Mouse (Mus musculus) right cerebral cortex, adult 2 months (tissue): ENCODE measurements at regions not wholly inside any gene's neighbourhood (a gene's known extent, or its start where the extent isn't known, plus 50 kb on each side); places are given as distances from the start of the nearest gene placed in this dataset.

ENCODE experiments used
- DNase-seq, 2 experiments: peaks; one replicate each; pipeline ENCODE4 v3.0.0; 2021 to 2022; ENCODE audit warnings: low spot score in 2 of 2

DNA sequence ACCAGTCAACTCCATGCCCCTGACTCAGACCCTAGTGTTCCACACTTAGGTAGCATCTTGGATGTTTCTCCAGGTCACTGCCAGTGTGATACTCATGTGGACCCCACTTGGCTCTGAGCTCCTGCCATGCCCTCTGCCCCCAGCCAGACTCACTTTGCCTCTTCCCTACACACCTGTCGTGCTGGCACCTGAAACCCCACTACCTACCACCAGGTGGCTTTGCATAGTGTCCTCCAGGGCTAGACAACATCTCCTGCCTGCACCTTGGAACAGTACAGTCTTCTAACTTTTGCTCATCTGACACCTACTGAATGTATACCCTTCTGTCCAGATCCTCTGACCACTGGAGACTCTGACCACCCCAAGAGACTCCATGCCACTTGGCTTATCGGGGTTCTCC lies 80.6 kb downstream of the Fam53a start:
- no peak for DNase-seq

DNA sequence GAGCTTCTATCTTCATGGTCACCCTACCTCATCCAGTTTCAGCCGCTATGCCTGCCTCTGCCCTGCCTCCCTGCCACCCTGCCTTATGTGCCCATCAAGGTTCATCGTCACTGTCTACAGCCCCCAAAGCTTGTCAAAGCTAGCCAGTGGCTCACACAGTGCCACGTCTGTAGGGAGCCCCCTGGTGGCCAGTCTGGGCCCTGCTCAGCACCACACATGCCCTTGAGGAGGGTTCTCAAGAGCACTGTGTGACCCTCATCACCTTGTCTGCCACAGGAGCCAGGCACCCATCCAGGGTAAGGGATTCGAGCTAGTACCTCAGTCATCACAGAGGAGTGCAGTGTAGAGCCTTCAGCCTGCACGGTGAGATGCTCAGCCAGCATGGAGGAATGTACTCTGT lies 86.1 kb downstream of the Fam53a start:
- peak; percentile 63 to 67 for DNase-seq

DNA sequence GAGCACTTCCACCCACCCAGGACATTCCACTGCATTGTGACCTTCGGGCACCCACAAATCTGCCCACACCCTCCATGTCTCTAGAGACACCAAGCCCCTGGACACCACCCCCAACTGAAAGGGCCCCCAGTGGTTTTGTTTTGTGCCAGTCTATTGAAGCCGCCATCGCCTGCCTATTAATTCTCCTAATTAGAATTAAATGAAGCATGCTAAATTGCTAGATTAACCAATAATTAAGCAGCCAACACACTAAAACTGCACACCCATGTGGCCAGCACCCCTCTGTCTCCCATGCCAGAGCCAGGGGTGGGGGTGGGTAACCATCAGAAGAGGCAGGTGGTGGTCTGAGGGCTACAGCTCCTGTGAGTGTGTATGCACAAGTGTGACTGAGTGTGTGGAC lies 86.8 kb downstream of the Fam53a start:
- no peak for DNase-seq

DNA sequence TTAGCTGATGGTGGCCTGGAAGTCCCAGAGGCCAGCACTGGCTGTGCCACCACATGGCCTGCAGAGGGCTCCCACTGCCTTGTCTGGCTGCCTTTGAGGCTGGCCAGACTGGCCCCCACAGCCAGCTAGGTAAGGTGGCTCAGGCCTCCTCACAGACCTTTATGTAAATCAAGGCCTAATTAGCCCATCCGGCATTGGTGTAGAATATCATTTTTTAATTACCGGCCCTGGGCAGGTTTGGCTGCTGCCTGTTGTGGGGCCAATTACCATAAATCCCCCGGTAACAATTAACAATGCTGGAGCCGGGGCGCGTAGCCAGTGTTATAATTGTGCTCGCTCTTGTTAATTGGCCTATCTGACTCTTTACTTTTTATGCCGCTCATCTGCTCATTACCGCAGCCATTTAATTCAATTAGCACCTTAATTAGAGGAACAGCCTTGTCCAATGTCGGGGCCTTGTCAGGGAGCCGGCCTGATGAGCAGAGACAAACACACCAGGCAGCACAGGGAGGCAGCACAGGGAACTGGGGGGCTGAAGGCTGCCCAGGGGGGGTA lies 87.4 kb downstream of the Fam53a start:
- DNase-seq = peak in 1 of 2 experiments; percentile 12

DNA sequence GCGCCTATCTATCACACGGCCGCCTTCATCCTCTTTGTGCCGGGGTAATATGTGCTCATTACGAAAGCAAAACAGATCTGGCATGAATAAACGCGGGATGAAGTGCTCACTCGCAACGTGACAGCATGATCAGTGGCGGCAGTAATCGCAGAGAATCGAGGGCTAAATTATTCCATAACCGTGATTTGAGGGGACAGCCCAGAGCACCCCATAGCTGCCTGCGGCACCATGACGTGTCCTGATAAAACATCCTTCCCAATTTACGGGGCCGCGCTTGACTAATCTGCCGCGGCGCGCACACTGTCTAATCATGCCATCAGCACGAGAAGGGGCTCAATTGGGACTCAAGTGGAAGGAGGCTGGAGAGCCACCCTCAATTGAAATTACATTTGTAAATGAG lies 89.2 kb downstream of the Fam53a start:
- DNase-seq = no peak

DNA sequence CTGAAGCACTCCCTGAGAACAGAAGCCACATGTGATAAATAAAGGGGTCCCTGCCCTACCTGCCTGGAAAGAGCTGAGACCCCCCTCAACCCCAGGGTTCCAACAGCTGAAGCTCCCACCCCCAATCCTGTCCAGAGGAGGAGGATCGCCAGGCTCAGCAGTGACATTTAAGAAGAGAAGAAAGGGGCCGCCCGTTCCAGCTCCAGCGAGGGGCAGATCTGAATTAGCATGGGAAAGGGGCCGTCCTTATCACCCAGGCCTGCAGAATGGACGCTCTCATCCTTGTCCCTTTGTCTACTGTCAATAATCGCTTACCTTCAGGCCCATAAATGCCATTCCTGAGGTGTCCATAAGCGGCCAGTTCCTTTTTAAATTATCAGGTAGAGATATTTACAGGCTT lies 92.0 kb downstream of the Fam53a start:
- DNase-seq = no peak

DNA sequence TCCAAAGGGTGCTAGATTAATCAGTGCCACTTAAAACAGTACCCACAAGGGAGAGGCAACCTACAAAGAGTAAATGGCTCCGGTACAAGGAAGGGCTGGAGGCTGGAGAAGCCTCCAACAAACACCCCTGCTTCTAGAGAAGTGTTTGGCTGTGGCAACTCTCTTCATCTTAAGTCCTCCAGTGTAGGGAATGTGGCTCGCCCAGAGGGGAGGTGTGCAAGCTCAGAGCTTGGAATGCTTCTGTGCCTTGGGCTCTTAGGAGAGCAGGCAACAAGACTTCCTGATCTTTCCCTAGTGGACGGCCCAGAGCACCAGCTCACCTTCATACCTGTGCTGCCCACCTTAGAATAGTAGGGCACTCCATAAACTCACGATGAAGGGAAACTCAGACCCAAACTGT lies 92.4 kb downstream of the Fam53a start:
- DNase-seq = no peak

DNA sequence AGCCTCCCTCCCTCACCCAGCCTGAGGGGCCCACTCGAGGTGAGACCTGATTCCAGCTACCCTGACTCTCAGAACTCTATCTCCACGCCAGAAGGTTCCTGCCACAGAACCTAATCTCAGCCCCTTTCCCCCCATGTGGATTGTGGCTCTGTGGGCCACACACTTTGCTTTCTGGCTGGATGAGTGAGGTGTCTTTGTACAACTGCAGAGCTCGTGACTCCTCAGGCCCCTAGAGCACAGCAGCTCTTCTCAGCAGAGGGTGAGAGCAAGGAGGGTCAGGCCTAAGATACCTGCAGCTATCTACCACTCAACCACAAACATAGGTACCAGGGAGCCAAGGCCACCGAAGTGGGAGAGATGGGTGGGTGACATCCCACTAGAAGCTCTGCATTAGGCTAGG lies 93.2 kb downstream of the Fam53a start:
- DNase-seq = no peak

DNA sequence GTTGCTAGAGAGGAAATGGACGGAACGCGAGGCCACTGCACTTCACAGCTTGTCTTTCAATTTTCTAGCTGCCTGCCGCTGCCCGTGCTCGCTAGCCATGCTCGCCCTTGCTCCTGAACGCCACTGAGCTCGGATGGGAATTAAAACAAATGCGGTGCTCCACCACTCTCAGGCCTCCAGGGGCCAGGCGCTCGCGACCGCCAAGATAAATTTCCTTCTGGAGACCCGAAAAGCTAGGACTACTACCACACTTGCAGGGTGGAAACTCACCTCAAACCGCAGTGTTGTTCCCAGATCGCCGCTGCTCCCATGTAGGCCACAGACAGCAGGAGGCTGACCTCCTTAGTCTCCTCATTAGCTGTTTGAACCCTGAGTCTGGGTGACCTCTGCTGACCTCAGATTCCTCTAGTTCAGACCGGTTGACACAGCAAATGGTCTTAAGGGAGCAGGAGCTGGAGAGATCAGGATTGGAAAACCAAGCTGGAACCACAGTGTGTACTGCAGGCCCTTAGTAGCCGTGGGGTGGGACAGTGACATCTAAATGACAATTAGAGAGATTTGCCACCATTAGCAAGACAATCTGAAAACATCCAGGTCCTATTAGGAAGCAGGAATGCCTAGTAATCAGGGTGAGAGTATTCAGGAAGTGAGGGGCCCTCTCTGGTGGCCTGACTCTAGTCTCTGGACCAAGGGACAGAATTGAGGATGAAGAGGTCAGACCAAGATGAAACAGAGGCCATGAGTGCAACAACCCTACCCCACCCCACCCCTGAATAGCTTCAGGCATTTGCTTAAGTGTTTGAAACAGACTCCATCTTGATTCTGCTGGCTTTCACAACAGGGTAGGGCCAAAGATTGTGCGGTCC lies 94.1 kb downstream of the Fam53a start:
- no peak for DNase-seq

DNA sequence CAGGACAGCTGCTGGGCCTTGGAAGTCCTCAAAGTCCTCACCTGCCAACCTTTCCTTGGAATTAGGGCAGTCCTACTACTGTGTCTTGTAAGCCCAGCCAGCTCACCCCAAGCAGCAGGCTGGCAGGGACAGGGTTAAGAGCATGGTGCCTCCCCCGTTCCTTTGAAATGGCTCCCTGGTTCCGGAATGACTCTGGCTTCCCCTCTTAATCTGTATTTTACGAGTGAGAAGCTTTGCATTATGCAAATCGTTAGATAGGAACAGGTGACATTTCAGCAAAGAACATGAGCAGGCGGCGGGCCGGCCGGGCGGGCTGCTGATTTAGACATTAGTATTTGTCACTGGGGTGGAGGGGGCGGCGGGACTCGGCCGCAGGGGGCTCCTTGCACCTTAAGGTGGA lies 95.1 kb downstream of the Fam53a start:
- peak; percentile 24 to 36 for DNase-seq

DNA sequence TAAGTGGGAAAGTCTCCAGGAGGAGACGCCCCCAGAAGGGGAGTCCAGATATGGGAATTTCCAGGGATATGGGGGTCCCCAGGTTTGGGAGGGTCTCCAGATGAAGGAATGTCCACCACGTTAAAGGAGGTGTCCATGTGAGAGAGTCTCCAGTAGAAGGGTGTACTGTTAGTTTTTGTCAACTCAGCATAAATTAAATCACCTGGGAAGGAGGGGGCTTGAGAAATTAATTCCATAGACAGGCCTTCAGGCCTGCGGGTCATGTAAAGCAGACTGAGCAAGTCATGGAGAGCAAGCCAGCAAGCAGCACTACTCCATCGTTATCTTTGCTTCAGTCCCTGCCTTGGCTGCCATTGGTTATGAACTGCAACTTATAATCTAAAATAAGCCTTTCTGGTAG lies 96.2 kb downstream of the Fam53a start:
- DNase-seq = no peak

DNA sequence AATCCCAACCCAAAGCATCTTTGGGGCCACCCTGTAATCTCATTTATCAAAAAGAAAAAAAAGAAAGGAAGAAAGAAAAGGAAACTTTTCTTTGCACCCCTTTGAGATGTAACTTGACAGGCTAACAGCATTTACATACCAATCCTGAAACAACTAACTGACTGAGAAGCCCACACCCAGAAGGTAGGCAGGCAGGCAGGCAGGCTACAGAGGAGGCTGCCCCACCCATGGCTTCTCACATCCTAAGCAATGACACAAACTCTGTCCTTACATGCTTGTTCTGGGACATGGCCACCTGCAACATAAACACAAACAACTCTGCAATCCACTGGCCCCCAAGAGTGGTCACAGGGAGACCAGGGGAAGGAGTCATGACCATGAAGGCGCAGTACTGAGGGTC lies 97.5 kb upstream of the Nkx1-1 start:
- no peak for DNase-seq

DNA sequence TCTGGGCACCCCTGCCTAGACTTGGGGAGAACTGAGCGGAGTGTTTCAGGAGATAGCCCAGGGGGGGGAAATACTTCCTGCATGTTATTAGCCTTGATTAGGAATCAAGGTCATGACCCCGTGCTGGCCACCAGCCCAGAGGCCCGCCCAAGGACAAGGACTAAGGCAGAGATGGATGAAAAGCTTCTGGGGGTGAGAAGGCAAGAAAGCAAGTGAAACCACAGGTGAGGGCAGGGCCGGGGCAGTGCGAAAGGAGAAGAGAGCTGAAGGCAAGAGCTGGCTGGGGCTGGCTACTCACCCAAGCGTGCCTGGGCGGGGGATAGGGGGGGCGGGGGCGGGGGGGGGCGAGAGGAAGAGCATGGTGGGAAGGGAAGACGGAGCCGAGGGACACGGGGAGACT lies 96.0 kb upstream of the Nkx1-1 start:
- no peak for DNase-seq

DNA sequence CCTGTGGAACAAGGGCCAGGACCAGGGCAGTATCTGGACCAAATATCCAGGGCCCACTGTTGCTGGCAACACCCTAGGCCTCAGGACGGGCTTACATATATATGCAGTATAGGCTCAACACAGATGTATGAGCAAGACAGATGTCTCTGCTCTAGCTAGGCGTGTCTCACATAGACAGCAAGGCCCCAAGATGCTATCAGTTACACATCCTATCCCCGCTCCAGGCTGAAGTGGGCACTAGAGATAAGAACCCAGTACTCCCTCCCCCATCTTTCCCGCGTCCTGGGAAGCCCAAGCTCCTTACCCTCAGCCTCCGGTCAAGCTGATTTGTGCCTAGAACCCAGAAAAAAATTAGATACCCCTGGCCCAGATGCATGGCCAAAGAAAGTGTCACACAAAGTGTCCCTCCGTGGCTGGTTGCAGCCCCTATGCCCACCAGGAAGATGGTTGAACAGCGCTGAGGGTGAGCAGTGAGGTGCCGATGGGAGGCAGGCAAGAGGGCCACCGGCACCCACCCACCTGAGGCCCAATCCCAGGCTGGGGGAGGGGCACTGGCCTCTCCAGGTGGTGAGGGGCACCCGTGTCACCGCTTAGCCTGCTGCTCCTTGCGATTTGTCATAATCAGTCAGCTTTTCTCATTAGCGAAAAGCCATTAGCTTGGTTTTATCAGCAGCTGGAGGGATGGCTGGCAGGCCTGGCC lies 95.3 kb upstream of the Nkx1-1 start:
- DNase-seq = no peak

DNA sequence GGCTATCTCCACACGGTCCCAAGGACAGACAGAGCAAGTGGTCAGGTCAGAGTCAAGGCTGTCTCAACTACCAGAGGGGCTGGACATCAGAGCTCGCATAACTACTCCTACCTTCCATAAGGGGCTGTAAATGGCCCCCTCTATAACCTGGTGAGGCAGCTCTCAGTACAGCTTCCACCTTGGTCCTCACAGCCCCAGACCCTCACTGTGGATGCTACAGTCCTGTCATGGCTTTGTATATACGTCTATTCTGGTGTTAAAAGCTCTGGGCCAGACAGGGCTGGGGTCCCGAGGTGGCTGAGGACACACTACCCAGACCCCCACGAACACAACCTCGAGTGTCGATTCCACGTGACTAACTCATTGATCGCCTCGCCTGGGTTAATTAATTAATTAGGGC lies 94.0 kb upstream of the Nkx1-1 start:
- no peak for DNase-seq

DNA sequence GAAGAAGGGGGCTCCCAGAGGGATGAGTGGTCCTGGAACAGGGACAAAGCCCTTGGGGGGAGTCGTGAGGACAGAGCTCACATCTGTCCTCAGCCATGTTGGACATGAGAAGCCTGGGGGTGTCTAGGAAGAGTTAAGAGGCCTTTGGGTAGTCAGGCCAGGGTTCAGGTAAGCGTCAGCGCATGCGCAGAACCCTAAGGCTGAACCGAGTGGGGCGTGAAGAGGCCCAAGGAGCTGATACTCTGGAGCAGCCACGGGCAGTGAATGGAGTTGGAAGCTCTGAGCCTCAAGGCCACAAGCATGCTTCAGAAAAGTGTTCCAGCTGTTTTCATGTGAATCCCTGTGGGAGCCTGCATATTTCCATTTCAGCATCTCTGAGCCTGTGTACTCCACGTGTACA lies 93.5 kb upstream of the Nkx1-1 start:
- DNase-seq = no peak

DNA sequence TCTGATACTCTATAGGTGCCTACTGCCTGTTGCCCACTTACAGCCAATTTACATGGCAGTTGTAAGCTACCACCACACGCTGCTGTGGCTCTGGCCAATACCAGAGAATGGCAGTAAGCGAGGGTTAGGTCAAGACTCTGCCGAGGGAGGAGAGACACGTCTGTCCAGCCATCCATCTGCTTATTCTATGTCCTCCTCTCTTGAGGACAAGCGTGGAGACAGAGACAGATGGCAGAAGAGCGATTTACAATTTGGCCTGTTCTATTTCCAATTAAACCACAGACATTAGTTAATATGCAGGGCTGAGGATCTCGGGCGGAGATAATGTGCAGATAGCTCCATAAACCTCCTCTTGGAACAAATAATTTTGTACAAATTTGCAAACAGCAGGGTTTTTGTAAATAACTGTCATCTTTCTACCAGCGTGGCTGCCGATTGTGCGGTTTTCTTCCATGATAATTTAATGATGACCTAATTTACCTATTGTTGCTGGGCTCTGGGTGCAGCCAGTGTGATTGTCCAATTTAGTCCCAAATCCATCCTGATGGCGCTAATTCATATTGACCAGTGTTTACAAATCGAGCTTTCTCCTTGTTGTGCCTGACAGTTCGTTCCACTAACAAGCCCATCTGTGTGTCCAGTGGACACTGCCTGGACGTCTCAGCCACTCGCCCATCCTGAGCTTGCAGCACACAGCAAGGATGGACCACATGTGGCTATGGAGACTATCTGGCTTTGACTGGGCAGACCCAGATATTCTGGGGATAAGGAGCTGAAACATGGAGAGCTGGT lies 88.4 kb upstream of the Nkx1-1 start:
- no peak for DNase-seq

DNA sequence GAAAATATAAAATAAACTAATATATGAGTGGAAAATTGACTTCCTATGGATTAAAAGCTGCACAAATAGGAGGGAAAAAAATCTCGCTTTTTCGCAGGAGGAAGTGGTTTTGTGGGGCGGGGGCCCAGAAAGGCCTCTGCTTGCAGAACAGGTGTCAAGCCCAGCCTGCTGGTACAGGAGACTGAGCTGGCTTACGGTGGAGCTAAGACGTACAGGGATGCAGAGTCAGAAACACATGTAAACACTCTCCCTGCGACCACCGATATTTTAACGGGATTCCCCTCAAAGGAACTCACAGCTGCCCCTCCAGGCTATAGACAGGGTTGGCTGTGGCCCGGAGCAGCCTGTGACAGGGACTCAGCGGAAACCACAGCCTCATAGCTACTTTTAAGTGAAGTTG lies 87.1 kb upstream of the Nkx1-1 start:
- DNase-seq = no peak

DNA sequence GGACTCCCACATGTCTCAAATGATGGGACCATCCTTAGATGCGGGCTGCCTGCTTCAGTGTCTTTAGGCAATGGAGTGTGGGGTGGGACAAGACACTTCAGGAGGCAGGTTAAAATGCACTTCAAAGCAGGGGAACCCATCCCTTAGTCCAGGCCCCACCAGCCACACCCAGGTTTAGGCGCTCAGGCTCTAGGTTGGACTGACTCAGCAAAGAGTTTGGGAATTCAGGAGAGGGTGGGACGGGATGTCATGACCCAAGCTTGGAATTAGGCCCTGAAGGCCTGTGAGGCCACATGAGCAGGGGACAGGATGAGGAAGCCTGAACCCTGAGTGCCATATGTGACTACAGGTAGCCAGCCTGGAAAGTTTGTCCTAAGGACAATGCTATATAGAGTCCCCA lies 85.6 kb upstream of the Nkx1-1 start:
- no peak for DNase-seq

DNA sequence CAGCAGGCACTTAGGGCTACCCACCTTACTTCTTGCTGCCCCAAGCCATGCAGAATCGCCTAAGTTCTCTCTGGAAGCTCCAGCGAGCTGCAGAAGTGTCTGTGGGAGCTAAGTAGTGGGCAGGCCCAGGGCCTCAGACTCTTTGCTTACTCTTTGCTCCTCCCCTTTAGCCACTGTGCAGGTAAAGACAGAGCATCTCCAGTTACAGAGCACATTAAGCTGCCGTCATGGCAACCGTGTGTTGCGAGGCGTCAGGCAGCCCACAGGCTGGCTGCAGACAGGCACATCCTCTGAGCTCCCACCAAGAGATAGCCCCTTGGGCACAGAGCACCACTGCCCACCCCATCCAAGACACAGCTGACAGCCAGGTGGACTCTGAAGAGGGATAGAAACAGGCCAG lies 85.1 kb upstream of the Nkx1-1 start:
- DNase-seq = peak in 1 of 2 experiments; percentile 6

DNA sequence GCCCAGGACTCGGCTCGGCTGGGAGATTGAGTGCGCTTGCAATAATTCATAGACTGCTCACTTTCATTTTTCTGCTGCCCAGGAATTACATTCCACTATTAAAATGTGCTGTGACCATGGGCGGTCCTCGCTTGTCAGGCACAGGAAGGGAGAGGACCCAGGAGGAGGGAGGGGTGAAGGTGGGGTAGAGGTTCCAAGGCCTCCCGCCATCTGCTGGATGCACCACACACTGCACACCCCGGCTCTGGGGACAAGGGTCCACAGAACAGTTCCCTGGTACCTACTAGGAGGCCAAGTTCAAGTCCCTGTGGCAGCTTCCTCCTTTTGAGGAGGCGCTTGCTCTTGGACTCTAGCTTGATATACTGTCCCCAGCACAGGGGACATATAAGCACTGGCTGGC lies 83.8 kb upstream of the Nkx1-1 start:
- no peak for DNase-seq

DNA sequence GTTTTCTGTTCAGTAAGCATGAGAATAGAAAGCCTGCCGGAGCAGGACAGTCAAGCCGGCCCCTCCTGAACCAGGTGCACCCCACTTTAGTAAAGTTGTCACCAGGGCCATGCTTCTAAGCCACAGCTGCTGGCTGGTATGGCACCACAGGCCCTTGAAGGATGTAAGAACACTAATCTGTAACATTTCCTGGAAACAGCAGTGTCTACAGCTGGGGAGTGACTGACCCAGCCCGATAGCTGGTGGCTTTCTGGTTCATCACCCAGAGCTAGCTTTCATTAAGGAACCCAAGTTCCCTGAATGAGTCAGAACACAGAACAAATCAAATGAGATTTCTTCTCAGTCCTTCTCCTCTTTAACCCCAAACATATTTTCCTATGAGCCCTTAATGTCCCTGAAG lies 82.4 kb upstream of the Nkx1-1 start:
- no peak for DNase-seq
